Mouse (Mus musculus) bone marrow, adult 2 months (tissue): ENCODE results near the gene Map2k5.

Experiments
- CTCF ChIP-seq: fragments of 200-500 bp; IDR thresholded peaks from 2 replicates; pipeline ENCODE4 v1.5.1; 2011; ENCODE audit warnings: low read length, control low read depth; ENCODE audit not compliant: control insufficient read depth, insufficient read depth
- POLR2A ChIP-seq: fragments of 200-500 bp; IDR thresholded peaks from 2 replicates; pipeline ENCODE4 v1.6.1; 2011; ENCODE audit warnings: low read depth, mild to moderate bottlenecking, control low read depth, low read length, borderline replicate concordance; ENCODE audit not compliant: control insufficient read depth

- no peak for TF ChIP-seq CTCF
- TF ChIP-seq POLR2A = no peak
Observed at GRCm38 (mm10) chr9:63118385-63118784, 259.3 kb downstream of the Map2k5 start.
